Mouse (Mus musculus): Measurements from ENCODE around the gene Traf6.

GRCm38 (mm10) chr2:101729472-101729871 is 51.2 kb downstream of the Traf6 start:
- TF ChIP-seq CTCF (IDR thresholded peaks at IDR 0.05; ENCODE audit: borderline replicate concordance, insufficient read depth, low read length): no peak
- TF ChIP-seq POLR2A (IDR thresholded peaks at IDR 0.05; ENCODE audit: low read depth, low read length): no peak

All from embryonic fibroblast, embryonic 13.5 days (primary cell).